Mouse (Mus musculus) megakaryocyte, embryonic 14.5 days (primary cell): Measurements from ENCODE around the gene Spryd3.

Source experiments
- FLI1 ChIP-seq: IDR thresholded peaks from 2 replicates; pipeline ENCODE4 v1.6.1; 2012; ENCODE audit warnings: low read length, inconsistent platforms, mixed read lengths
- GATA1 ChIP-seq: IDR thresholded peaks from 3 replicates; pipeline ENCODE4 v1.6.1; 2012; ENCODE audit warnings: mixed read lengths, low read length, inconsistent platforms, borderline replicate concordance

- TF ChIP-seq GATA1 (no peak), FLI1 (no peak)
These were observed 41.4 kb upstream of the Spryd3 start for GRCm38 (mm10) chr15:102177417-102177816.
